Mouse (Mus musculus) G1E (cell line): Measurements from ENCODE around the gene Ccdc107. TPM values are rescaled to one million over a fixed set of nuclear protein-coding genes. Genes with fewer than 3 reads are reported as not detected.

Experiments used
- ATAC-seq: 2 replicates; pipeline ENCODE4 v1.8.0; 2016; ENCODE audit warnings: mild to moderate bottlenecking; ENCODE audit not compliant: insufficient number of reproducible peaks, poor library complexity, low FRiP score, severe bottlenecking; ENCODE audit errors: extremely low read depth
- DNase-seq: peaks from one replicate; pipeline ENCODE4 v3.0.0; 2012; ENCODE audit warnings: low spot score
- H3K27me3 ChIP-seq: 2 replicates; pipeline ENCODE4 v1.6.1; 2012; ENCODE audit warnings: mild to moderate bottlenecking, low read length, inconsistent platforms; ENCODE audit not compliant: insufficient read depth
- H3K36me3 ChIP-seq: replicated peaks from 2 replicates; pipeline ENCODE3; 2012; ENCODE audit warnings: mild to moderate bottlenecking, inconsistent platforms
- H3K4me1 ChIP-seq: 2 replicates; pipeline ENCODE4 v1.6.1; 2012; ENCODE audit warnings: low read depth, low read length, inconsistent platforms, mixed read lengths; ENCODE audit not compliant: insufficient read depth
- H3K4me3 ChIP-seq: 2 replicates; pipeline ENCODE4 v1.5.1; 2012; ENCODE audit warnings: low read depth, mild to moderate bottlenecking, inconsistent platforms, low read length, moderate library complexity, mixed read lengths
- H3K9me3 ChIP-seq: replicated peaks from 2 replicates; pipeline ENCODE4 v1.6.1; 2012; ENCODE audit warnings: inconsistent platforms
- CTCF ChIP-seq: IDR thresholded peaks from 2 replicates; pipeline ENCODE4 v1.5.1; 2012; ENCODE audit warnings: low read depth, low read length, inconsistent platforms, mixed read lengths
- GATA1 ChIP-seq: IDR thresholded peaks from 2 replicates; pipeline ENCODE4 v1.6.1; 2012; ENCODE audit warnings: borderline replicate concordance, low read length, inconsistent platforms, mixed read lengths
- GATA2 ChIP-seq: IDR thresholded peaks from 2 replicates; pipeline ENCODE4 v1.6.1; 2012; ENCODE audit warnings: low read depth, low read length, inconsistent platforms, borderline replicate concordance
- POLR2AphosphoS5 ChIP-seq: IDR thresholded peaks from 2 replicates; pipeline ENCODE4 v1.6.1; 2012; ENCODE audit warnings: low read depth, low read length, inconsistent platforms; ENCODE audit not compliant: insufficient replicate concordance
- TAL1 ChIP-seq: conservative IDR thresholded peaks from 2 replicates; pipeline ENCODE4 v1.6.1; 2012; ENCODE audit warnings: low read depth, low read length, inconsistent platforms, mixed read lengths
- polyA plus RNA-seq: library from polyadenylated mRNA; stranded (reverse); fragments of >175 nt; gene quantifications from 2 replicates; pipeline ENCODE4 v1.2.3, GENCODE M21; 2012
- total RNA-seq, 2 experiments: library from RNA; stranded (forward) in 1 of 2; stranded (reverse) in 1 of 2; fragments of 200-1000 nt in 1 of 2; fragments of >200 nt in 1 of 2; fragmentation: Nextera tagmentation in 1 of 2; gene quantifications; 2 replicates each; pipeline ENCODE4 v1.2.3; 2014 to 2017

Gene Ccdc107
- total and polyA plus RNA-seq, 3 experiments, result 25.2 to 72.0 (median 28.3) TPM

DNA sequence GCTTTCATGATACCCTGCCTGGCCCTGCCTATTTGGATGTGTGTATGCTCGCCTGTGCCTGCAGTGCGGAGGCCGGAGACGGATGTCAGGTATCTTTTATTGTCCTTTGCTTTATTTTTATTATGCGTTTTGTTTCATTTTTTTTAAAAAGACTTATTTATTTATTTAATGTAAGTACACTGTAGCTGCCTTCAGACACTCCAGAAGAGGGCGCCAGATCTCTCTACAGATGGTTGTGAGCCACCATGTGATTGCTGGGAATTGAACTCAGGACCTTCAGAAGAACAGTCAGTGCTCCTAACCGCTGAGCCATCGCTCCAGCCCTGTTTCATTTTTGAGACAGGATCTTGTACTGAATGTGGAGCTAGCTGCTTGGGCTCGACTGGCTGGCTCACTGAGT lies 35.8 kb downstream of the Ccdc107 start:
- Histone ChIP-seq H3K4me1 (peaks cover 15% of the 10 kb centered on the region), H3K36me3 (peaks cover 37% of the 10 kb centered on the region), H3K27me3 (peaks cover 22% of the 10 kb centered on the region), H3K4me3 (no peak overlapping the region), H3K9me3 (no peaks in the 10 kb centered on the region)
- DNase-seq (no peak), ATAC-seq (no peak)
- TF ChIP-seq POLR2AphosphoS5 (no peak), TAL1 (no peak), CTCF (no peak), GATA1 (no peak), GATA2 (no peak)

- TF ChIP-seq POLR2AphosphoS5 (no peak), GATA1 (no peak), TAL1 (no peak), GATA2 (no peak), CTCF (no peak)
- DNase-seq, result no peak
- peaks cover 7% of the 10 kb centered on the region for H3K27me3 ChIP-seq
- no peak overlapping the region for H3K4me3 ChIP-seq
- H3K4me1 ChIP-seq, result peaks cover 10% of the 10 kb centered on the region; the same call in 1 of the 2 replicates
- no peaks in the 10 kb centered on the region for H3K9me3 ChIP-seq
- ATAC-seq, result no peak
- peaks cover 53% of the 10 kb centered on the region for H3K36me3 ChIP-seq
Observed at GRCm38 (mm10) chr4:43530081-43530501, 37.4 kb downstream of the Ccdc107 start.

GRCm38 (mm10) chr4:43530581-43530980 lies 37.9 kb downstream of the Ccdc107 start:
- DNase-seq (peak; percentile 52), ATAC-seq (no peak)
- Histone ChIP-seq H3K36me3 (peaks cover 58% of the 10 kb centered on the region), H3K27me3 (peaks cover 3% of the 10 kb centered on the region), H3K4me3 (no peak overlapping the region), H3K4me1 (peaks cover 14% of the 10 kb centered on the region), H3K9me3 (no peaks in the 10 kb centered on the region)
- TF ChIP-seq CTCF, result peak; percentile 68; the same call in 1 of the 2 replicates
- no peak for TF ChIP-seq TAL1

- peaks cover 19% of the 10 kb centered on the region for H3K4me1 ChIP-seq
- H3K9me3 ChIP-seq, result no peaks in the 10 kb centered on the region
- TF ChIP-seq GATA2 (no peak), CTCF (no peak), POLR2AphosphoS5 (no peak), GATA1 (no peak), TAL1 (no peak)
- H3K4me3 ChIP-seq, result no peak overlapping the region
- ATAC-seq (no peak), DNase-seq (no peak)
- H3K27me3 ChIP-seq, result no peaks in the 10 kb centered on the region
- H3K36me3 ChIP-seq, result peaks cover 84% of the 10 kb centered on the region
Observed at GRCm38 (mm10) chr4:43533270-43533669, 40.6 kb downstream of the Ccdc107 start.

GRCm38 (mm10) chr4:43535628-43536027 lies 42.9 kb downstream of the Ccdc107 start:
- H3K4me1 ChIP-seq, result peaks cover 16% of the 10 kb centered on the region
- H3K9me3 ChIP-seq, result no peaks in the 10 kb centered on the region
- no peak overlapping the region for H3K4me3 ChIP-seq
- no peaks in the 10 kb centered on the region for H3K27me3 ChIP-seq
- peaks cover 99% of the 10 kb centered on the region for H3K36me3 ChIP-seq
- no peak for TF ChIP-seq GATA1
- TF ChIP-seq CTCF, result no peak
- no peak for TF ChIP-seq POLR2AphosphoS5
- no peak for TF ChIP-seq GATA2
- DNase-seq, result no peak
- ATAC-seq, result no peak

DNA sequence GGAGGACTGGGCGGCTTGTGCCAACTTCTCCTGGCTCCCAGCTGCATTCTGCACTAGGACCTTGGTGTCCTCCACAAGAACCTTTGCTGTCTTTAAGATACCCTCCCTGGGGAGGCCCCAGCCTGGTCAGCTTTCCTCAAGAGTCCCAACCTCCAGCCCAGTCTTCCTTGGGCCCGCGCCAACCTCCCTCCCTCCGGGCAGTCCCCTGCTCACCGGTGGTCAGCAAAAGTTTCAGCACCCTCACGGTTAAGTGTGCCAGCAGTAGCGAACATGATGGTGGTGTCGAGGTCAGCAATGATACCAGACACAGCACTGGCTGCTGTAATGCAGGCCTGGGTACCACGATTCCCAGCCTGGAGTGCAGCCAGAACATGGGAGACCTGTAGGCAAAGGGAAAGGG lies 43.3 kb downstream of the Ccdc107 start:
- peaks cover 99% of the 10 kb centered on the region for H3K36me3 ChIP-seq
- H3K27me3 ChIP-seq, result no peaks in the 10 kb centered on the region
- peaks cover 14% of the 10 kb centered on the region for H3K4me1 ChIP-seq
- TF ChIP-seq GATA2 (no peak), CTCF (no peak), POLR2AphosphoS5 (no peak)
- ATAC-seq (no peak), DNase-seq (no peak)
- no peak overlapping the region for H3K4me3 ChIP-seq
- peaks cover 2% of the 10 kb centered on the region; the same call in 1 of the 2 replicates for H3K9me3 ChIP-seq

- ATAC-seq (no peak), DNase-seq (no peak)
- Histone ChIP-seq H3K27me3 (no peaks in the 10 kb centered on the region), H3K4me3 (no peak overlapping the region), H3K36me3 (peaks cover 99% of the 10 kb centered on the region), H3K9me3 (peaks cover 16% of the 10 kb centered on the region), H3K4me1 (0 out of 2 replicates have a peak, but pooled peaks cover 3% of the 10 kb centered on the region)
- TF ChIP-seq CTCF, result no peak
- no peak for TF ChIP-seq GATA2
- TF ChIP-seq GATA1, result no peak
- TF ChIP-seq TAL1, result no peak
- no peak for TF ChIP-seq POLR2AphosphoS5
Observed at GRCm38 (mm10) chr4:43542044-43542443, 49.3 kb downstream of the Ccdc107 start.

Other genes with a start within 250 kb of the Ccdc107 start
Only the 20 nearest of the 23 such genes appear.
- gene Rusc2, start 110.9 kb upstream of the Ccdc107 start, total RNA-seq (2014; fragmentation: Nextera tagmentation), result 11.9 and 17.1 TPM in 2 replicates
- 4.5 and 8.7 TPM in 2 replicates for gene Rusc2, start 110.9 kb upstream of the Ccdc107 start, total RNA-seq (2017)
- gene Rusc2, start 110.9 kb upstream of the Ccdc107 start, polyA plus RNA-seq, result 14.5 and 18.5 TPM in 2 replicates
- gene Fam166b, start 63.8 kb upstream of the Ccdc107 start, total RNA-seq (2014; fragmentation: Nextera tagmentation), result not detected in 2 replicates
- gene Fam166b, start 63.8 kb upstream of the Ccdc107 start, total RNA-seq (2017), result 0.11 TPM in 1 of 2 replicates, not detected in the other
- not detected in 2 replicates for gene Fam166b, start 63.8 kb upstream of the Ccdc107 start, polyA plus RNA-seq
- 23.5 and 26.3 TPM in 2 replicates for gene Tesk1, start 51.0 kb upstream of the Ccdc107 start, total RNA-seq (2014; fragmentation: Nextera tagmentation)
- gene Tesk1, start 51.0 kb upstream of the Ccdc107 start, total RNA-seq (2017), result 8.7 and 10.6 TPM in 2 replicates
- gene Tesk1, start 51.0 kb upstream of the Ccdc107 start, polyA plus RNA-seq, result 55.8 and 64.0 TPM in 2 replicates
- 0.87 TPM in 1 of 2 replicates, not detected in the other for gene Cd72, start 38.3 kb upstream of the Ccdc107 start, total RNA-seq (2014; fragmentation: Nextera tagmentation)
- gene Cd72, start 38.3 kb upstream of the Ccdc107 start, total RNA-seq (2017), result 0.16 and 1.3 TPM in 2 replicates
- 1.0 and 1.5 TPM in 2 replicates for gene Cd72, start 38.3 kb upstream of the Ccdc107 start, polyA plus RNA-seq
- not detected in 2 replicates for gene Sit1, start 9.2 kb upstream of the Ccdc107 start, total RNA-seq (2014; fragmentation: Nextera tagmentation)
- gene Sit1, start 9.2 kb upstream of the Ccdc107 start, total RNA-seq (2017), result not detected in 2 replicates
- gene Sit1, start 9.2 kb upstream of the Ccdc107 start, polyA plus RNA-seq, result not detected in 2 replicates
- 23.4 and 71.2 TPM in 2 replicates for gene Arhgef39, start 6.8 kb downstream of the Ccdc107 start, total RNA-seq (2014; fragmentation: Nextera tagmentation)
- gene Arhgef39, start 6.8 kb downstream of the Ccdc107 start, total RNA-seq (2017), result 29.0 and 32.4 TPM in 2 replicates
- 16.4 and 21.8 TPM in 2 replicates for gene Arhgef39, start 6.8 kb downstream of the Ccdc107 start, polyA plus RNA-seq
- gene Car9, start 14.1 kb downstream of the Ccdc107 start, total RNA-seq (2014; fragmentation: Nextera tagmentation), result not detected in 2 replicates
- gene Car9, start 14.1 kb downstream of the Ccdc107 start, total RNA-seq (2017), result 0.11 and 0.12 TPM in 2 replicates
- gene Car9, start 14.1 kb downstream of the Ccdc107 start, polyA plus RNA-seq, result not detected in 2 replicates
- gene Tpm2, start 30.9 kb downstream of the Ccdc107 start, total RNA-seq (2014; fragmentation: Nextera tagmentation), result not detected in 2 replicates
- gene Tpm2, start 30.9 kb downstream of the Ccdc107 start, total RNA-seq (2017), result 0.27 TPM in 1 of 2 replicates, not detected in the other
- not detected in 2 replicates for gene Tpm2, start 30.9 kb downstream of the Ccdc107 start, polyA plus RNA-seq
- gene Creb3, start 69.4 kb downstream of the Ccdc107 start, total RNA-seq (2014; fragmentation: Nextera tagmentation), result 9.4 and 9.8 TPM in 2 replicates
- gene Creb3, start 69.4 kb downstream of the Ccdc107 start, total RNA-seq (2017), result 60.0 and 61.0 TPM in 2 replicates
- gene Creb3, start 69.4 kb downstream of the Ccdc107 start, polyA plus RNA-seq, result 1.6 and 1.9 TPM in 2 replicates
- gene Tln1, start 69.8 kb downstream of the Ccdc107 start, total RNA-seq (2014; fragmentation: Nextera tagmentation), result 166 and 262 TPM in 2 replicates
- 127 and 167 TPM in 2 replicates for gene Tln1, start 69.8 kb downstream of the Ccdc107 start, total RNA-seq (2017)
- 138 and 163 TPM in 2 replicates for gene Tln1, start 69.8 kb downstream of the Ccdc107 start, polyA plus RNA-seq
- 48.5 and 54.7 TPM in 2 replicates for gene Rgp1, start 85.8 kb downstream of the Ccdc107 start, total RNA-seq (2014; fragmentation: Nextera tagmentation)
- gene Rgp1, start 85.8 kb downstream of the Ccdc107 start, total RNA-seq (2017), result 18.6 and 23.2 TPM in 2 replicates
- gene Rgp1, start 85.8 kb downstream of the Ccdc107 start, polyA plus RNA-seq, result 31.2 and 105 TPM in 2 replicates
- gene Gba2, start 86.0 kb downstream of the Ccdc107 start, total RNA-seq (2014; fragmentation: Nextera tagmentation), result 21.4 and 23.8 TPM in 2 replicates
- gene Gba2, start 86.0 kb downstream of the Ccdc107 start, total RNA-seq (2017), result 12.6 and 14.1 TPM in 2 replicates
- gene Gba2, start 86.0 kb downstream of the Ccdc107 start, polyA plus RNA-seq, result 14.5 and 18.3 TPM in 2 replicates
- gene Msmp, start 91.6 kb downstream of the Ccdc107 start, total RNA-seq (2014; fragmentation: Nextera tagmentation), result not detected in 2 replicates
- 0.17 TPM in 1 of 2 replicates, not detected in the other for gene Msmp, start 91.6 kb downstream of the Ccdc107 start, total RNA-seq (2017)
- gene Msmp, start 91.6 kb downstream of the Ccdc107 start, polyA plus RNA-seq, result not detected in 2 replicates
- gene Npr2, start 139.0 kb downstream of the Ccdc107 start, total RNA-seq (2014; fragmentation: Nextera tagmentation), result 6.3 TPM in 1 of 2 replicates, not detected in the other
- 0.23 and 0.44 TPM in 2 replicates for gene Npr2, start 139.0 kb downstream of the Ccdc107 start, total RNA-seq (2017)
- gene Npr2, start 139.0 kb downstream of the Ccdc107 start, polyA plus RNA-seq, result 0.04 TPM in 2 replicates
- gene Spag8, start 160.7 kb downstream of the Ccdc107 start, total RNA-seq (2014; fragmentation: Nextera tagmentation), result 0.73 TPM in 1 of 2 replicates, not detected in the other
- 0.33 and 0.41 TPM in 2 replicates for gene Spag8, start 160.7 kb downstream of the Ccdc107 start, total RNA-seq (2017)
- gene Spag8, start 160.7 kb downstream of the Ccdc107 start, polyA plus RNA-seq, result not detected in 2 replicates
- 16.2 and 18.7 TPM in 2 replicates for gene Hint2, start 163.6 kb downstream of the Ccdc107 start, total RNA-seq (2014; fragmentation: Nextera tagmentation)
- 58.3 and 63.1 TPM in 2 replicates for gene Hint2, start 163.6 kb downstream of the Ccdc107 start, total RNA-seq (2017)
- gene Hint2, start 163.6 kb downstream of the Ccdc107 start, polyA plus RNA-seq, result 42.4 and 50.2 TPM in 2 replicates
- gene Tmem8b, start 176.1 kb downstream of the Ccdc107 start, total RNA-seq (2014; fragmentation: Nextera tagmentation), result 2.9 and 6.0 TPM in 2 replicates
- 0.76 and 1.1 TPM in 2 replicates for gene Tmem8b, start 176.1 kb downstream of the Ccdc107 start, total RNA-seq (2017)
- gene Tmem8b, start 176.1 kb downstream of the Ccdc107 start, polyA plus RNA-seq, result 2.9 and 3.6 TPM in 2 replicates
- 0.34 TPM in 1 of 2 replicates, not detected in the other for gene Fam221b, start 176.2 kb downstream of the Ccdc107 start, total RNA-seq (2014; fragmentation: Nextera tagmentation)
- 0.49 and 0.58 TPM in 2 replicates for gene Fam221b, start 176.2 kb downstream of the Ccdc107 start, total RNA-seq (2017)
- gene Fam221b, start 176.2 kb downstream of the Ccdc107 start, polyA plus RNA-seq, result 0.05 and 0.10 TPM in 2 replicates
- not detected in 2 replicates for gene Olfr70, start 207.9 kb downstream of the Ccdc107 start, total RNA-seq (2014; fragmentation: Nextera tagmentation)
- gene Olfr70, start 207.9 kb downstream of the Ccdc107 start, total RNA-seq (2017), result 0.06 TPM in 1 of 2 replicates, not detected in the other
- not detected in 2 replicates for gene Olfr70, start 207.9 kb downstream of the Ccdc107 start, polyA plus RNA-seq
- gene Olfr71, start 217.4 kb downstream of the Ccdc107 start, total RNA-seq (2014; fragmentation: Nextera tagmentation), result not detected in 2 replicates
- 0.06 and 0.11 TPM in 2 replicates for gene Olfr71, start 217.4 kb downstream of the Ccdc107 start, total RNA-seq (2017)
- gene Olfr71, start 217.4 kb downstream of the Ccdc107 start, polyA plus RNA-seq, result not detected in 2 replicates